Mouse (Mus musculus): ENCODE measurements around the gene Olfr642. TPM values are rescaled to one million over a fixed set of nuclear protein-coding genes. Genes with fewer than 3 reads are reported as not detected.

Gene Olfr642
- polyA plus RNA-seq, 1 experiment from 2014 or later, result not detected

DNA sequence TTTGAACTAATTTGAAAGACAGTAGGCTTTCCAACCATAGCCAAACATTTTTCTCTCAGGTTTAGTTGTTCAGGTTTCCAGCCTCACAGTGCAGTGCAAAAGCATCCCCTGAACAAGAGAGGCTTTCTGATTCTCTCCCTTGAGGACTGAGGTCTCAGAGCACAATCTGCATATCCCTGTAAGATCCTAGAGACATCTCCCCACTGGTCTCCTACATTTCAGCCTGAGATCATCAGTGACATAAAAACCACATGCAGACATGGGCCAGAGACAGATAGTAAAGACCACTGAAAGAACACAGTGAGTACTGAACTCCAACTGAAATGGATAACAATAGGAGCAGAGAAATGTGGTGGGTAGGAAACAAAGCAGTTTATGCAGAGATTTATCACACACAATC, 54.0 kb downstream of the Olfr642 start, which contains the start of gene Olfr638:
Gene Olfr638, plus strand, starts transcription at position 301 of the 400 bp plus-strand sequence.
- ATAC-seq (ENCODE audit: insufficient read depth, low FRiP score, low read depth), result no peak
- Histone ChIP-seq H3K4me1 (no peaks in the 10 kb centered on the region), H3K9me3 (no peaks in the 10 kb centered on the region), H3K9ac (no peak within 1 kb of the TSS), H3K36me3 (no peaks in the 10 kb centered on the region), H3K4me2 (no peak within 1 kb of the TSS), H3K4me3 (replicated peaks) (no peak within 1 kb of the TSS), H3K27ac (no peak within 1 kb of the TSS), H3K27me3 (replicated peaks) (no peaks in the 10 kb centered on the region)

Other genes with a start within 250 kb of the Olfr642 start
- 3,099 and 5,430 TPM in 2 replicates for gene Hbb-bt, start 238.7 kb downstream of the Olfr642 start, polyA plus RNA-seq (2015; fragmentation: Nextera tagmentation; extraction: Ambion mirVana)
- 8,336 and 14,080 TPM in 2 replicates for gene Hbb-bs, start 224.6 kb downstream of the Olfr642 start, polyA plus RNA-seq (2015; fragmentation: Nextera tagmentation; extraction: Ambion mirVana)
- gene Hbb-bh2, start 212.1 kb downstream of the Olfr642 start, polyA plus RNA-seq (2015; fragmentation: Nextera tagmentation; extraction: Ambion mirVana), result not detected in 2 replicates
- 4.5 and 5.1 TPM in 2 replicates for gene Hbb-bh1, start 209.5 kb downstream of the Olfr642 start, polyA plus RNA-seq (2015; fragmentation: Nextera tagmentation; extraction: Ambion mirVana)
- 247 and 357 TPM in 2 replicates for gene Hbb-y, start 199.4 kb downstream of the Olfr642 start, polyA plus RNA-seq (2015; fragmentation: Nextera tagmentation; extraction: Ambion mirVana)
- gene Olfr66, start 166.4 kb downstream of the Olfr642 start, polyA plus RNA-seq (2015; fragmentation: Nextera tagmentation; extraction: Ambion mirVana), result not detected in 2 replicates
- gene Olfr64, start 158.2 kb downstream of the Olfr642 start, polyA plus RNA-seq (2015; fragmentation: Nextera tagmentation; extraction: Ambion mirVana), result not detected in 2 replicates
- not detected in 2 replicates for gene Olfr65, start 149.2 kb downstream of the Olfr642 start, polyA plus RNA-seq (2015; fragmentation: Nextera tagmentation; extraction: Ambion mirVana)
- gene Olfr631, start 123.8 kb downstream of the Olfr642 start, polyA plus RNA-seq (2015; fragmentation: Nextera tagmentation; extraction: Ambion mirVana), result not detected in 2 replicates
- gene Olfr632, start 118.3 kb downstream of the Olfr642 start, polyA plus RNA-seq (2015; fragmentation: Nextera tagmentation; extraction: Ambion mirVana), result not detected in 2 replicates
- not detected in 2 replicates for gene Olfr633, start 108.2 kb downstream of the Olfr642 start, polyA plus RNA-seq (2015; fragmentation: Nextera tagmentation; extraction: Ambion mirVana)
- not detected in 2 replicates for gene Olfr635, start 81.5 kb downstream of the Olfr642 start, polyA plus RNA-seq (2015; fragmentation: Nextera tagmentation; extraction: Ambion mirVana)
- gene Olfr638, start 53.9 kb downstream of the Olfr642 start, polyA plus RNA-seq (2015; fragmentation: Nextera tagmentation; extraction: Ambion mirVana), result not detected in 2 replicates
- gene Olfr639, start 35.4 kb downstream of the Olfr642 start, polyA plus RNA-seq (2015; fragmentation: Nextera tagmentation; extraction: Ambion mirVana), result not detected in 2 replicates
- gene Olfr640, start 27.1 kb downstream of the Olfr642 start, polyA plus RNA-seq (2015; fragmentation: Nextera tagmentation; extraction: Ambion mirVana), result not detected in 2 replicates
- gene Olfr641, start 17.2 kb downstream of the Olfr642 start, polyA plus RNA-seq (2015; fragmentation: Nextera tagmentation; extraction: Ambion mirVana), result not detected in 2 replicates
- gene 4930516K23Rik, start 8.8 kb upstream of the Olfr642 start, polyA plus RNA-seq (2015; fragmentation: Nextera tagmentation; extraction: Ambion mirVana), result not detected in 2 replicates
- gene Olfr644, start 19.2 kb upstream of the Olfr642 start, polyA plus RNA-seq (2015; fragmentation: Nextera tagmentation; extraction: Ambion mirVana), result not detected in 2 replicates
- not detected in 2 replicates for gene Olfr645, start 32.8 kb upstream of the Olfr642 start, polyA plus RNA-seq (2015; fragmentation: Nextera tagmentation; extraction: Ambion mirVana)
- gene Olfr646, start 52.2 kb upstream of the Olfr642 start, polyA plus RNA-seq (2015; fragmentation: Nextera tagmentation; extraction: Ambion mirVana), result not detected in 2 replicates
- gene Ubqln5, start 77.2 kb upstream of the Olfr642 start, polyA plus RNA-seq (2015; fragmentation: Nextera tagmentation; extraction: Ambion mirVana), result not detected in 2 replicates
- gene Olfr643, start 84.7 kb upstream of the Olfr642 start, polyA plus RNA-seq (2015; fragmentation: Nextera tagmentation; extraction: Ambion mirVana), result not detected in 2 replicates
- gene Ubqln3, start 90.6 kb upstream of the Olfr642 start, polyA plus RNA-seq (2015; fragmentation: Nextera tagmentation; extraction: Ambion mirVana), result not detected in 2 replicates
- gene Ubqlnl, start 97.9 kb upstream of the Olfr642 start, polyA plus RNA-seq (2015; fragmentation: Nextera tagmentation; extraction: Ambion mirVana), result not detected in 2 replicates
- gene Olfm5, start 112.2 kb upstream of the Olfr642 start, polyA plus RNA-seq (2015; fragmentation: Nextera tagmentation; extraction: Ambion mirVana), result not detected in 2 replicates
- 0.24 and 0.26 TPM in 2 replicates for gene Olfr648, start 130.7 kb upstream of the Olfr642 start, polyA plus RNA-seq (2015; fragmentation: Nextera tagmentation; extraction: Ambion mirVana)
- not detected in 2 replicates for gene Olfr649, start 143.3 kb upstream of the Olfr642 start, polyA plus RNA-seq (2015; fragmentation: Nextera tagmentation; extraction: Ambion mirVana)
- 0.97 and 1.1 TPM in 2 replicates for gene Trim6, start 166.1 kb upstream of the Olfr642 start, polyA plus RNA-seq (2015; fragmentation: Nextera tagmentation; extraction: Ambion mirVana)
- gene Trim34a, start 191.8 kb upstream of the Olfr642 start, polyA plus RNA-seq (2015; fragmentation: Nextera tagmentation; extraction: Ambion mirVana), result 2.1 and 2.4 TPM in 2 replicates
- 0.50 and 0.61 TPM in 2 replicates for gene Trim5, start 235.4 kb upstream of the Olfr642 start, polyA plus RNA-seq (2015; fragmentation: Nextera tagmentation; extraction: Ambion mirVana)

Data from stomach, embryonic 15.5 days (tissue).